ENCODE assay signal across 8 mouse cellular contexts in the genomic region with DNA sequence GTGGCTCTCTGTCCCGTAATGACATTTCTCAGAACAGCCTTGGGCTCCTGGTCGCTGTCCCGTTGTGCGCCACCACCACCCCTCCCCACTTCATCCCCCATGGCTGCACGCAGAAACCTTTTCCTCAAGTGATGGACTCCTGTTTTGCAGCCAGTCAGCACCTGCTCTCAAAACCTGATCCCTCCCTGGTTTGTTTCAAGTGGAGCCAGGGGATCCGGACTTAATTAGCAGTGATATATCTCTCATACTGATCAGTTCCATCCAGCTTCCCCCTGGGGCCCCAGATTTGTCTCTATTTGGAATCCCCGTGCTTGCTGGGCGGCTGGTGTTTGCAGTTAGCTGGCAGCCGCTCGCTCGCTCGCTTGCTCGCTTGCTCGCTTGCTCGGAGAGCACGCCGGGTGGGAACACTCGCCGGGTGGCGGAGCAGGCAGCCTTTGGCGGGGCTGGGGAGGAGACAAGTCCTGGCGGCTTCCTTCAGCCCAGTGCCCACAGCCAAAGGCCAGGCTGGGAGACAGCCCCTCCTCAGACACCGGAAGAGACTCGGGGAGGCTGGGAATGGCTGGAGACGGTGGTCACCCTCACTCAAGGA.
DNase-seq lines count a peak whose midpoint lies in the region; ATAC-seq and TF ChIP-seq lines count a peak whose summit lies in the region.

No protein-coding gene starts in this region.

- peak overlapping the region; percentile 47 for H3K4me3 ChIP-seq in heart, embryonic 12.5 days
- H3K4me3 ChIP-seq in kidney, postnatal 0 days (replicated peaks; ENCODE audit: low read depth, low read length): peak overlapping the region; percentile 33
- H3K4me3 ChIP-seq in liver, postnatal 0 days (ENCODE audit: low read depth, low read length): peak overlapping the region; percentile 37

- H3K9me3 ChIP-seq in heart, embryonic 12.5 days (replicated peaks): no peaks in the 10 kb centered on the region
- no peaks in the 10 kb centered on the region for H3K9me3 ChIP-seq in kidney, postnatal 0 days (replicated peaks; ENCODE audit: low read length)
- no peaks in the 10 kb centered on the region for H3K9me3 ChIP-seq in liver, postnatal 0 days (ENCODE audit: low read length)

- H3K9ac ChIP-seq in heart, embryonic 12.5 days: peak overlapping the region; percentile 62
- H3K9ac ChIP-seq in kidney, postnatal 0 days (ENCODE audit: low read depth, low read length): peak overlapping the region; percentile 56
- peak overlapping the region; percentile 50 for H3K9ac ChIP-seq in liver, postnatal 0 days (replicated peaks)

- H3K4me2 ChIP-seq in heart, embryonic 12.5 days: peak overlapping the region; percentile 75
- peak overlapping the region; percentile 78 for H3K4me2 ChIP-seq in kidney, postnatal 0 days (ENCODE audit: low read length)
- peak overlapping the region; percentile 78 for H3K4me2 ChIP-seq in liver, postnatal 0 days (ENCODE audit: low read depth, low read length)

- under 1% methylated on average over 25 of the region's 25 CpGs for WGBS in heart, embryonic 12.5 days
- WGBS in kidney, postnatal 0 days: 1% methylated on average over 25 of the region's 25 CpGs
- 2% methylated on average over 25 of the region's 25 CpGs for WGBS in liver, postnatal 0 days (ENCODE audit: insufficient replicate concordance)

- ATAC-seq in heart, embryonic 12.5 days (ENCODE audit: insufficient number of reproducible peaks, low FRiP score): peak; percentile 73
- peak; percentile 75; the same call in 1 of the 2 replicates for ATAC-seq in kidney, postnatal 0 days (replicated peaks; ENCODE audit: low FRiP score, low read depth)
- ATAC-seq in liver, postnatal 0 days: no peak

- peak overlapping the region; percentile 79 for H3K27ac ChIP-seq in heart, embryonic 12.5 days (ENCODE audit: poor library complexity, severe bottlenecking)
- H3K27ac ChIP-seq in kidney, postnatal 0 days: peak overlapping the region; percentile 70
- H3K27ac ChIP-seq in liver, postnatal 0 days (ENCODE audit: low read depth): no peak overlapping the region

- no peak for TF ChIP-seq CTCF in kidney, postnatal 0 days (IDR thresholded peaks at IDR 0.05; ENCODE audit: low read depth)
- TF ChIP-seq CTCF in liver, postnatal 0 days (IDR thresholded peaks at IDR 0.05; ENCODE audit: low read depth): no peak

- H3K27me3 ChIP-seq in heart, embryonic 12.5 days (replicated peaks): no peaks in the 10 kb centered on the region
- H3K27me3 ChIP-seq in kidney, postnatal 0 days (ENCODE audit: insufficient read depth, low read length): no peaks in the 10 kb centered on the region
- H3K27me3 ChIP-seq in liver, postnatal 0 days (ENCODE audit: insufficient read depth, low read length): 0 out of 2 replicates have a peak, but pooled peaks cover 3% of the 10 kb centered on the region

- H3K36me3 ChIP-seq in heart, embryonic 12.5 days: no peaks in the 10 kb centered on the region
- no peaks in the 10 kb centered on the region for H3K36me3 ChIP-seq in kidney, postnatal 0 days (ENCODE audit: insufficient read depth, low read length)
- H3K36me3 ChIP-seq in liver, postnatal 0 days (replicated peaks; ENCODE audit: insufficient read depth, low read length): no peaks in the 10 kb centered on the region

- DNase-seq in urinary bladder, adult 18-20 months (ENCODE audit: low spot score in 2 of 2): peak; percentile 4 to 15
- no peak for DNase-seq in urinary bladder, postnatal 36 days (ENCODE audit: low spot score in 2 of 2)
- DNase-seq in embryo, embryonic 10 days (ENCODE audit: low spot score): peak; percentile 70
- peak; percentile 69 for DNase-seq in kidney, postnatal 0 days (ENCODE audit: low spot score)
- peak; percentile 26 for DNase-seq in liver, postnatal 0 days
- peak; percentile 30 for DNase-seq in ovary, postnatal 14 days (ENCODE audit: low spot score)
- DNase-seq in spleen, postnatal 4 days (ENCODE audit: low spot score in 2 of 2): no peak

- H3K4me1 ChIP-seq in heart, embryonic 12.5 days (replicated peaks): peaks cover 12% of the 10 kb centered on the region; the same call in 1 of the 2 replicates
- no peaks in the 10 kb centered on the region for H3K4me1 ChIP-seq in kidney, postnatal 0 days (replicated peaks; ENCODE audit: insufficient read depth, low read length)
- H3K4me1 ChIP-seq in liver, postnatal 0 days (ENCODE audit: insufficient read depth): 0 out of 2 replicates have a peak, but pooled peaks cover 3% of the 10 kb centered on the region

- no peak for TF ChIP-seq EP300 in liver, postnatal 0 days (IDR thresholded peaks at IDR 0.05; ENCODE audit: low read depth)

Comparison
In these comparisons a context has a peak if more than half of its experiments do, and no peak if none do; other contexts are left out.
1. DNase-seq: peak in urinary bladder, adult 18-20 months (2 of 2), embryo, embryonic 10 days (single experiment), kidney, postnatal 0 days (single experiment), liver, postnatal 0 days (single experiment) and ovary, postnatal 14 days (single experiment); none in urinary bladder, postnatal 36 days (0 of 2) and spleen, postnatal 4 days (0 of 2).
2. Peak in every context shown above with its lines, with median percentiles within 50 percentile points of each other: H3K4me2 ChIP-seq, H3K4me3 ChIP-seq and H3K9ac ChIP-seq.